Mouse (Mus musculus) CH12F3 (cell line): ENCODE results near the gene Thy1.

Experiments used
- in situ Hi-C: fragments of 300-500 bp; cut with MboI; formaldehyde crosslinking; loops from 2 replicates; pipeline ENCODE4 v1.14.3; 2020; ENCODE audit warnings: low sequenced_read_pairs

The Thy1 gene

DNA sequence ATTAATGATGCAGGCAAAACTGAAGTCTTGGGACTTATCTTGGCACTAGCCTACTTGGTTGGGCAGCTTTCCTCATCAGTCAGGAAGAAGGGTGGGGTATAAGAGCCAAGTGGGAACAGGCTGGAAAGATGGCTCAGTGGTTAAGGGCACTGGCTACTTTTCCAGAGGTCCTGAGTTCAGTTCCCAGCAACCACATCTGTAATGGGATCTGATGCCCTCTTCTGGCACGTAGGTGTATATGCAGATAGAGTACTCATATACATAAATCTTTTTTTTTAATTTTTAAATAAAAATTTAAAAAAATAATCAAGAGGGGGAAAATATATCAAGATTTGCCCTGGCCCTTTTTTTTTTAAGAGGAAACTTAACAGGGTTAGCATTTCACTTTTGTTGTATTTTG is 22.0 kb downstream of the Thy1 start:
- in situ Hi-C loops: no loop called here

DNA sequence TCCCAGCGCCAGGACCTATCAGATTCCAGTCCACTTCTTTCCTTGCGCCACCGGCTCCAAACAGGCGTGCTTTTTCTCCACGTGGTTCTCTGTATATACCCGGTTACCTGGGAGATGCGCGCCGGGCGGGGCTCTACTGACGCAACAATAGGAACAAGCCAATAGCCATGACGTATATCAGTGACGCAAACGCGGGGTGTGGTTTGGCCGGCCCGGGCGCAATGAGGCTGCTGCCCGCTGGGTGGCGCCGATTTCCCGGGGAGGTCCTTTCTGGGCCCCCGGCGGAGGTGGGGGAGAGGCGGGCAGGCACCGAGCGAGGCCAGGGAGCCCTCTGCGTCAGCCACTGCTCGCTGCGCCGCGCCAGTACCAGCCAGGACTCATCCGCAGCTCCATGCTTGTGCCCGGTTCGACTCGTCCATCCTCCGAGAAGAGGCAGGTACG is 23.6 kb downstream of the Thy1 start, which contains the start of gene Usp2:
TSS of gene Usp2 (plus strand) at position 237 of the 441 bp plus-strand sequence.
- in situ Hi-C loops: no loop called here

- in situ Hi-C loops: no loop called here
These were observed 24.2 kb downstream of the Thy1 start for GRCm38 (mm10) chr9:44067241-44067959.

DNA sequence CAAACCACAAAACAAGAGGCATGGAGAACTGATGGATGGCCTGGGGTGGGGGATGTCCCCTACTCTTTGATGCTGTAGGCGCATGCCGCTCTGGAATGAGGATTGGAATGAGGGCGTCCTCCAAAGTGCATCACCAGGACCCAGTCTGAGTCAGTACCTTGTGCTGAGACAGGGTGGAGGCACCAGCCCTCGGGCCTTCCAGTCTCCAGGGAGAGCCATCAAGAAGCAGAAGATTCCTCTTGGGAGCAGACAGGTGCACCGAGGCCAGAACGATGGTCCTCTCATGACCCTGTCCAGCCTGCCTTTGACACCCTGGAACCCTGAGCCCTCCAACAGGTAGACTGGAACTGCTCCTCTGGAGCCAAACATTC is 24.8 kb downstream of the Thy1 start:
- in situ Hi-C loops: no loop called here

DNA sequence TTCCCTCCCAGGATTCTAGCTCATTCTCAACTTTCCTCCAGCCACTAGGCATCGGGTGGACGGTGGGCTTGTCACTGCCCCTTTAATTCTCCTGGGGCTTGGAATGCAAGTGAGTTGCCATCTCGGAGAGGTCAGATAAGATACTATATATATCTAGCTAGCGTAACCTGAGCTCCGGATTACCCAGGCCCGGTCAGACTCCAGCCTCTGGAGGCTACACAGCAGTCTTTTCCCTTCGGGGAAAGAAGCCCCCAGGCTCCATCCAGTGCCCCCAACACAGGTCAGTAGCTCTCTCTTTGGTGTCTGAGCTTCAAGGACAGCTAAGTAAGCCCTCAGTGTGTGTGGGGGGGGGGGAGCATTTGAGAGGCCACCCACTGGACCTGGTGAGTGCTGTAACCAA is 26.1 kb downstream of the Thy1 start:
- in situ Hi-C loops: no loop called here

DNA sequence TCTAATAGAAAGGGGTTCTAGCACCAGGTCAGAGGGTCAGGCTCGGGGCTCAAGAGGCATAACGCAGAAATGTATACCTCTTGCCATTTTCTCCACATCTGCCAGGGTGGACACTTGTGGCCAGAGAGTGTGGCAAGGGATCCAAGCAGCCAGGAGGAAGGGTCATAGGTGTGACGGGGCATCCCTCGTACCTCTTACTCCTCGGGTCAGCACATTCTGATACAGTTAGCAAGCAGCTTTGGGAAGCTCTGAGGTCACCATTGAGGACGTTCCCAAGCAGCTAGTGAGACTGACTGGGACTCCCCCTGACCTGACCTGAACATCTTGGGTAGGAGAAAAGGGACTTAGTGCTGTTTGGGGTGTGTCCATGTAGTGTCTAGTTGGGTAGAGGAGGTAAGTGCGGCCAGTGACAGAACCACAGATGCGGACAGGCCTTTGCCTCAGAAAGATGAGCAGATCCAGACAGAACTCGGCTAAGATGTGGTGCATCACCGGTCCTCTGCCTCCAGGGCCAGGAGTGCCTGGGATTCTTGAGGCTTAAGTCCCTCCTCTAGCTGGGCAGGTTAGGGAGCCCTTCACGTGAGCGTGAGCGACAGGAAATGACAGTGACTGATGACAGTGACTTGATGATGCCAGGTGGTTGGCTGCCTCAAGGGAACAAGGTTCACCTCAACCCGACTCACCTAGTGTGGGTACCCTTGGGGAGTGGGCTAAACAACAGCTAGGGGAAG is 27.1 kb downstream of the Thy1 start:
- in situ Hi-C loops: no loop called here

- in situ Hi-C loops: no loop called here
These were observed 27.7 kb downstream of the Thy1 start for GRCm38 (mm10) chr9:44070844-44071231.

DNA sequence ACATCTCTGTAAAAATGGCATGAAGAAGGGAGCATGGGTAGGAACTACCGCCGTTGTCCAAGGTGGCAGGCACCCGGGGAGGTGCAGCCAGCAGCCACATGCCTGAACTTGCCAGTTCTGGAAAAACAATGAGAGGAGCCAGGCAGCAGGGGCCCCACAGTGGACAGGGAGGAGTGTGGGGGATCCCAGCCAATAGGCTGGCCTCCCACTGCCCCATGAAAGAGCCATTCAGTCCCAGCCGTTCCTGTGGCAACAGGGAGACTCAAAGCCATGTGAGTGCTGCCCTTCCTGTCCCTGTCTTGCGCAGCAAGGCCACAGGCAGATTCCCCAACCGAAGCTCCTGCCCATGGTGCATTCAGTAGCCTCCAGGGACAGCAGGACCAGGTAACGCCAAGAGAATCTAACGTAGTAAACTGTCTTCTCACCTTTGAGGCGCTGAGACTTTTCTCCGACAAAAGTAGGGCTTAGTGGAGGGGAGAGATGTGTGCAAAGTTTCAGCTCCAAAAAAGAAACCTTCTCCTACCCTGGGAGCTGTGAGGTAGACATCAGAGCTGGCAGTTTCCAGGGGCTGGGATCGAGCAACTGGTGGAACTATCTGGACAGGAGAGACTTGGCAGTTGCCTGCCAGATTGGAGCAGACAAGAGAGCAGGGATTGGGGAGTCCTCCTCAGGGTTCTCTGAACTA is 28.9 kb downstream of the Thy1 start:
- in situ Hi-C loops: no loop called here

GRCm38 (mm10) chr9:44072599-44072915 is 29.4 kb downstream of the Thy1 start:
- in situ Hi-C loops: no loop called here

DNA sequence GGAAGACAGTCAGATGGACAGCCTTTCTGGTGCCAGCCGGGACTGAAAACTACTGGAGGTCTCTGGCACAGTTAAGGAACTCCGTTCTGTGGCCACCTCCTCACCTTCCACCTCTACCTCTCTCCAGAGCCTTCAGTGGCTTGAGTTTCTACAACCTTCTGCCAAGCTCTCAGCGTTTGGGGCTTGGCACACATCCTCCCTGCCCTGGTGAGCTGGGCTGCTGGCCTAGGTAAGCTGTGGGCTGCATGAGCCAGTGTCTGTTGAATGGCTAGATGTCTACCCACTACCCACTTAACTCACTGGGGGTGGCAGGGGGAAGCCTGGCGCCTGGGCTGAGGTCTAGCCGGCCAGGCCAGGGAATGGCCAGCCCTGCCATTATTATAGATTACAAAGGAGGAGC is 29.9 kb downstream of the Thy1 start:
- in situ Hi-C loops: no loop called here

- in situ Hi-C loops: no loop called here
These were observed 31.5 kb downstream of the Thy1 start for GRCm38 (mm10) chr9:44074395-44075275.

GRCm38 (mm10) chr9:44075276-44075995 is 32.3 kb downstream of the Thy1 start:
- in situ Hi-C loops: no loop called here

DNA sequence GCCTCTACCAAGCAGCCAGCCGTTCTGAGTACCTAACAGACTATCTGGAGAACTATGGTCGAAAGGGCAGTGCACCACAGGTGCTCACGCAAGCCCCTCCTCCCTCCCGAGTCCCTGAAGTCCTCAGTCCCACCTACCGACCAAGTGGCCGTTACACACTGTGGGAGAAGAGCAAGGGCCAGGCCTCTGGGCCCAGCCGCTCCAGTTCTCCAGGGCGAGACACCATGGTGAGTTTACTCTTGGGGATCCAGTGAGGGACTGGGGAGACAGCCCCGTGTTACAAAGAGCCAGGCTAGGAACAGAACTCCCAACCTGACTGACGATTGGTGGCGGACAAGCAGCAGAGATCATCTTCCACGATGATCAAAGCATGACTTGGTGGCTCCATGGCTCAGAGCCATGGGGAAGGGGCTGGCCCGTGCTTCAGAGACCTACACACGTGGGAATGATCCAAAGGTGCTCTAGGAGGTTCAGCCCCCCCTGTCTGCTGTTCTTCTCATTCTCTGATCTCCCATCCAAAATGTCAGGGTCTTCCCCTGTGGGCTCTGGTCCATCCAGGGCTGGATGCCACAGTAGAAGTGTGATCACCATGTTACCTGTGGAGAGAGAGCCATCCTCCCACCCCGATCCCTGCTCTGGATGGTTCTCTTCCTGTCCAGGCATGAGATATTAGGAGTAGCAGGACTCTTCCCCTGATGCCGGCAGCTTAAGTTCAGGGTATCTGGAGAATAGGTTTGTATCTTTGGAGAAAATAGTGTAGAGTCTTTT is 33.0 kb downstream of the Thy1 start:
- in situ Hi-C loops: no loop called here

GRCm38 (mm10) chr9:44076764-44077120 is 33.6 kb downstream of the Thy1 start:
- in situ Hi-C loops: no loop called here

- in situ Hi-C loops: no loop called here
These were observed 34.2 kb downstream of the Thy1 start for GRCm38 (mm10) chr9:44077266-44077910.

DNA sequence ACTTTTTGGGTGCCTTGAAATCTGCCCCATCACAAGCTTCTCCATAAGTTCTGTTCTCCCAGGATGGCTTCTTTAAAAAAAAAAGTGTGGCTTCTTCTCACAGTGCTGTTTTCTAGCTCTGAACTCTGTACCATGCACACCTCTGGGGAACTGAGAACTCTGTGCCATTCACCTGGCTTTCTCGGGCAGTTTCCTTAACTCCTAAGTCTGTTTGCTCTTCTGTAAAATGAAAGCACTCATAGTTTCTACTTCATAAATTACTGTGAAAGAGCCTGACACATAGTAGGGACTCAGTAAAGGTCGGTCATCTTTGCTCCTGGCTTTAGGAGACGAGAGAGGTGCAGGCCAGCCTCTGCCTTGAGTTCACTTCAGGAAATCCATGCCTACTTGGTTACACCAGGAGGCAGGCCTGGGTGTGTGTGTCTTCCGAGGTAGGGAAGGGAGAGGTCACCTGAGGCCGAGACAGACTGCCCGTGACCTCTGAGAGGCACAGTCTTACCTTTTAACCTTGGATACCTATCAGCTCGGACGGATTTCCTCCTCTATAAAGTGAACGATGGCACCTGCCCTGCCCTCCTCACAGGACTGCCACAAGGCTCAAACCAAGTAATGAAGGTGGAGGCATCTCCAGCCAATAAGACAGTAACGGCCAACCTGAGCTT is 35.1 kb downstream of the Thy1 start:
- in situ Hi-C loops: no loop called here

- in situ Hi-C loops: no loop called here
These were observed 36.0 kb downstream of the Thy1 start for GRCm38 (mm10) chr9:44078955-44079756.
